Mouse (Mus musculus): ENCODE data around the gene Exd1. TPM values are rescaled to one million over a fixed set of nuclear protein-coding genes. Genes with fewer than 3 reads are reported as not detected.
"Not testable (repeated sequence)": the region's sequence is repeated elsewhere in the genome, so short reads cannot be mapped to it uniquely, and the experiment has no call there.

Exd1 gene
- polyA plus RNA-seq, 1 experiment from 2014 or later: 0.47 TPM

DNA sequence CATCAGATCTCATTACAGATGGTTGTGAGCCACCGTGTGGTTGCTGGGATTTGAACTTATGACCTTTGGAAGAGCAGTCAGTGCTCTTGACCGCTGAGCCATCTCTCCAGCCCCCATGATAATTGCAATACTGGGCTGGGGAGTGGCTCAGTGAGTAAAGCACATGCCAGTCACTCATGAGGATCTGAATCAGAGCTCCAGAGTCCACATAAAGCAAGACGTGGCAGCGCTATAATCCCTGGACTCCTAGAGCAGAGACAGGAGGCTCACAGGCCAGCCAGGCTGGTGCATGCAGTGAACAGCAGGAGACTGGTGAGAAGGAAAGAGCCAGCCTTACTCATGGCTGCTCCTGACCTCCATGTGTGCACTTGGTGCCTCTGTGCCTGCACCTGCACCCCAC, 22.0 kb downstream of the Exd1 start:
- Histone ChIP-seq H3K4me1 (replicated peaks) (no peaks in the 10 kb centered on the region), H3K9me3 (no peaks in the 10 kb centered on the region), H3K4me3 (no peak overlapping the region), H3K9ac (no peak overlapping the region), H3K4me2 (no peak overlapping the region), H3K36me3 (no peaks in the 10 kb centered on the region), H3K27me3 (no peaks in the 10 kb centered on the region), H3K27ac (replicated peaks) (no peak overlapping the region)
- no peak for ATAC-seq (ENCODE audit: low FRiP score, low read depth)
- WGBS: 56% methylated on average over 4 of the region's 4 CpGs

DNA sequence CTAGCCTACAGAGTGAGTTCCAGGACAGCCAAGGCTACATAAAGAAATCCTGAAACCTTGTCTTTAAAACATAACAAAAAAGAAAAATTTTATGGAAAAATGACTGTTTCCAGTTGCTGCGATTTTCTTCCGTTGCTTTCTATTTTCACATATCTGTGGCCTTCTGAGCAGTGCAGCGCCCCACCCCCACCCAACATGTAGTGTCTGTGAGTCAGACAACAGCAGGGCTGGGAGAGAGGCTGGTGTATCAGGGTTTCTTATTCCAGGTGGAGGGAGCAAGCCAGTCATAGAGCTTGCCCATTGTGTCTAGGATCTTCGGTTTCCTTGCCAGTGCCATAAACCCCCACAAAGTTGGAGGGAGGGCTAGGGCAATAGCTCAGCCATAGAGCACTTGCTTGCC, 23.6 kb downstream of the Exd1 start:
- H3K27ac ChIP-seq (replicated peaks): no peak overlapping the region
- no peaks in the 10 kb centered on the region for H3K27me3 ChIP-seq
- no peaks in the 10 kb centered on the region for H3K4me1 ChIP-seq (replicated peaks)
- no peak overlapping the region for H3K4me3 ChIP-seq
- no peak overlapping the region for H3K4me2 ChIP-seq
- H3K9ac ChIP-seq: no peak overlapping the region
- no peak for ATAC-seq (ENCODE audit: low FRiP score, low read depth)
- H3K36me3 ChIP-seq: no peaks in the 10 kb centered on the region
- no peaks in the 10 kb centered on the region for H3K9me3 ChIP-seq
- WGBS: 88% methylated on average over 4 of the region's 4 CpGs

GRCm38 (mm10) chr2:119520550-119520949, 26.9 kb downstream of the Exd1 start:
- no peak overlapping the region for H3K4me3 ChIP-seq
- H3K4me1 ChIP-seq (replicated peaks): no peaks in the 10 kb centered on the region
- H3K9ac ChIP-seq: no peak overlapping the region
- ATAC-seq (ENCODE audit: low FRiP score, low read depth): no peak
- H3K9me3 ChIP-seq: no peaks in the 10 kb centered on the region
- H3K4me2 ChIP-seq: no peak overlapping the region
- 76% methylated on average over 7 of the region's 7 CpGs for WGBS
- H3K27me3 ChIP-seq: no peaks in the 10 kb centered on the region
- H3K27ac ChIP-seq (replicated peaks): no peak overlapping the region
- H3K36me3 ChIP-seq: no peaks in the 10 kb centered on the region

DNA sequence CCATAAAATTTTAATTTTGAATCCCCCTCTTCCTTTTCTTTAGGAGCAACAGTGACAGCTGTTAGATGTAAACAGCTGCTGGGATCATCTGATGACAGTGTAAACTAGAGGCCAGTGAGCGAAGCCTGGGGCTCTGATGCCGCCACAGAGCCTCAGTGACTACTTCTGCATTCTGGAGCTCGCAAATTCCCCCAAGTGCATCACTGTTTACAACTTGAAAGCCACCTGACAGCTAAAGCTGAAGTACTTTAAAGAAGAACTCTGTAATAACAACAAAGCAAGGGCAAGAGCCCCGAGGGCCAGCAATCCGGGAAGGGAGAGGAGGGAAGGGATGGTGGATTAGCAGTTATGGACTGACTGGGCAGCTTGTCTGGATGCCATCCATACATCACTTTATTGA, 30.6 kb downstream of the Exd1 start:
- Histone ChIP-seq H3K4me2 (no peak overlapping the region), H3K27me3 (no peaks in the 10 kb centered on the region), H3K9ac (no peak overlapping the region), H3K27ac (replicated peaks) (no peak overlapping the region), H3K4me1 (replicated peaks) (no peaks in the 10 kb centered on the region), H3K4me3 (no peak overlapping the region), H3K36me3 (no peaks in the 10 kb centered on the region), H3K9me3 (no peaks in the 10 kb centered on the region)
- 68% methylated on average over 5 of the region's 5 CpGs for WGBS
- ATAC-seq (ENCODE audit: low FRiP score, low read depth): no peak

GRCm38 (mm10) chr2:119514026-119514522, 33.4 kb downstream of the Exd1 start:
- Histone ChIP-seq H3K9ac (no peak overlapping the region), H3K27ac (replicated peaks) (no peak overlapping the region), H3K4me1 (replicated peaks) (no peaks in the 10 kb centered on the region), H3K27me3 (no peaks in the 10 kb centered on the region), H3K4me2 (no peak overlapping the region), H3K36me3 (no peaks in the 10 kb centered on the region), H3K9me3 (no peaks in the 10 kb centered on the region), H3K4me3 (no peak overlapping the region)
- 86% methylated on average over 3 of the region's 3 CpGs for WGBS
- no peak for ATAC-seq (ENCODE audit: low FRiP score, low read depth)

GRCm38 (mm10) chr2:119512292-119512691, 35.1 kb downstream of the Exd1 start:
- 86% methylated on average over 3 of the region's 3 CpGs for WGBS
- H3K9me3 ChIP-seq: no peaks in the 10 kb centered on the region
- H3K4me3 ChIP-seq: no peak overlapping the region
- H3K27me3 ChIP-seq: no peaks in the 10 kb centered on the region
- H3K4me2 ChIP-seq: no peak overlapping the region
- no peak overlapping the region for H3K9ac ChIP-seq
- ATAC-seq (ENCODE audit: low FRiP score, low read depth): no peak
- no peaks in the 10 kb centered on the region for H3K36me3 ChIP-seq
- H3K27ac ChIP-seq (replicated peaks): no peak overlapping the region
- no peaks in the 10 kb centered on the region for H3K4me1 ChIP-seq (replicated peaks)

GRCm38 (mm10) chr2:119510856-119511255, 36.6 kb downstream of the Exd1 start:
- no peak for ATAC-seq (ENCODE audit: low FRiP score, low read depth)
- 80% methylated on average over 2 of the region's 2 CpGs for WGBS
- no peaks in the 10 kb centered on the region for H3K9me3 ChIP-seq
- H3K4me3 ChIP-seq: no peak overlapping the region
- no peak overlapping the region for H3K9ac ChIP-seq
- H3K27me3 ChIP-seq: no peaks in the 10 kb centered on the region
- no peaks in the 10 kb centered on the region for H3K4me1 ChIP-seq (replicated peaks)
- no peak overlapping the region for H3K4me2 ChIP-seq
- H3K27ac ChIP-seq (replicated peaks): no peak overlapping the region
- H3K36me3 ChIP-seq: no peaks in the 10 kb centered on the region

- ATAC-seq (ENCODE audit: low FRiP score, low read depth): not testable (repeated sequence)
These were observed 38.9 kb downstream of the Exd1 start for GRCm38 (mm10) chr2:119508518-119508917.

DNA sequence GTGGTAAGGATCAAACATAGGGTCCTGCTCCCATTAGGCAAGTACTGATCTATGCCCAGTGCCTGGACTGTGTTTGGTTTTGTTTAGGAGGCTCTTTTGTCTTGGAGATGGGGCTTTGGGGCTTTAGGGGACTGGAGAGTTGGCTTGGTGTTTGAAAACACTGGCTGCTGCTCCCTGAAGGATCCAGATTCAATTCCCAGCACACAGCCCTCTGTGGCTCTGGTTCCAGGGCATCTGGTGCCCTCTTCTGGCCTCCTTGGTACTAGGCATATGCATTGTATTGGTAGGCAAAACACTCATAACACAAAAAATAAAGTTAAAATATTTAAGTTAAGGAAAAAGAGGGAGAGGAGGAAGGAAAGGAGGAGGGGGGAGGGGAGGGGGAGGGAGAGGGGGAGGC, 40.3 kb downstream of the Exd1 start:
- Histone ChIP-seq H3K4me2 (no peak overlapping the region), H3K4me1 (replicated peaks) (no peaks in the 10 kb centered on the region), H3K9ac (no peak overlapping the region), H3K27me3 (no peaks in the 10 kb centered on the region), H3K36me3 (no peaks in the 10 kb centered on the region), H3K4me3 (no peak overlapping the region), H3K9me3 (no peaks in the 10 kb centered on the region), H3K27ac (replicated peaks) (no peak overlapping the region)
- ATAC-seq (ENCODE audit: low FRiP score, low read depth): no peak

More at GRCm38 (mm10) chr2:119508518-119508917, 38.9 kb downstream of the Exd1 start:
- WGBS: 71% methylated on average over 7 of the region's 7 CpGs
- not testable (repeated sequence) for H3K4me3 ChIP-seq; H3K27ac ChIP-seq (replicated peaks); H3K9me3 ChIP-seq; H3K4me2 ChIP-seq; H3K4me1 ChIP-seq (replicated peaks); H3K36me3 ChIP-seq; H3K9ac ChIP-seq; H3K27me3 ChIP-seq

- Histone ChIP-seq H3K9me3 (no peaks in the 10 kb centered on the region), H3K4me1 (replicated peaks) (no peaks in the 10 kb centered on the region), H3K27ac (replicated peaks) (no peak overlapping the region), H3K36me3 (no peaks in the 10 kb centered on the region), H3K4me3 (no peak overlapping the region), H3K9ac (no peak overlapping the region), H3K4me2 (no peak overlapping the region), H3K27me3 (no peaks in the 10 kb centered on the region)
- 92% methylated on average over 2 of the region's 2 CpGs for WGBS
- no peak for ATAC-seq (ENCODE audit: low FRiP score, low read depth)
These were observed 46.3 kb downstream of the Exd1 start for GRCm38 (mm10) chr2:119500965-119501652.

- H3K4me1 ChIP-seq (replicated peaks): no peaks in the 10 kb centered on the region
- WGBS: 87% methylated on average over 2 of the region's 2 CpGs
- H3K9me3 ChIP-seq: no peaks in the 10 kb centered on the region
- H3K4me2 ChIP-seq: no peak overlapping the region
- H3K9ac ChIP-seq: no peak overlapping the region
- no peak overlapping the region for H3K4me3 ChIP-seq
- no peaks in the 10 kb centered on the region for H3K27me3 ChIP-seq
- ATAC-seq (ENCODE audit: low FRiP score, low read depth): no peak
- H3K27ac ChIP-seq (replicated peaks): no peak overlapping the region
- no peaks in the 10 kb centered on the region for H3K36me3 ChIP-seq
These were observed 48.6 kb downstream of the Exd1 start for GRCm38 (mm10) chr2:119498859-119499258.

DNA sequence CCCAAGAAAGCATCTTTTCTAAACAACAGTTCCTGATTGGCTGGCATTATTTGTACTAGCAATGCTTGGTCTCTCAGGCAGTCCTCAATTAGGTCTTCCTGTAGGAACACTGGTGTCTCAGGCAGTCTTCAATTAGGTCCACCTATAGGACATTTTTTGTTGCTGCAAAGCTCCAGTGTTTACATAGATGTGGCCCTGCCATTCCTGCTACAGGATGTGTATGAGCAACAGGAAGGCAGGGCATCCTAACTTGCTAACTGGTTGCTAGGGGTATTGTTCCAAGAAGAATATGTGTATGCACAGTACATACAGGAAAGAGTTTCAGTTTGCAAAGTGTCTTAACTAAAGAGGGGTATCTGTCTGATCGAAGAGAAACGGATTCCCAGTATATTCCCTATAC, 51.3 kb downstream of the Exd1 start:
- Histone ChIP-seq H3K9me3 (no peaks in the 10 kb centered on the region), H3K27me3 (no peaks in the 10 kb centered on the region), H3K4me3 (no peak overlapping the region), H3K27ac (replicated peaks) (no peak overlapping the region), H3K36me3 (no peaks in the 10 kb centered on the region), H3K4me1 (replicated peaks) (no peaks in the 10 kb centered on the region), H3K4me2 (no peak overlapping the region), H3K9ac (no peak overlapping the region)
- WGBS: 98% methylated on average over 2 of the region's 2 CpGs
- no peak for ATAC-seq (ENCODE audit: low FRiP score, low read depth)

- no peak for ATAC-seq (ENCODE audit: low FRiP score, low read depth)
These were observed 55.5 kb downstream of the Exd1 start for GRCm38 (mm10) chr2:119491953-119492352.

More at GRCm38 (mm10) chr2:119491953-119492352, 55.5 kb downstream of the Exd1 start:
- H3K9me3 ChIP-seq: no peaks in the 10 kb centered on the region
- no peak overlapping the region for H3K27ac ChIP-seq (replicated peaks)
- WGBS: 55% methylated on average over 5 of the region's 5 CpGs
- no peak overlapping the region for H3K4me2 ChIP-seq
- H3K27me3 ChIP-seq: no peaks in the 10 kb centered on the region
- no peak overlapping the region for H3K9ac ChIP-seq
- H3K36me3 ChIP-seq: no peaks in the 10 kb centered on the region
- no peak overlapping the region for H3K4me3 ChIP-seq
- no peaks in the 10 kb centered on the region for H3K4me1 ChIP-seq (replicated peaks)

Data from hindbrain, embryonic 15.5 days (tissue).